Mouse (Mus musculus) megakaryocyte, embryonic 14.5 days (primary cell): ENCODE data around the gene Pard3. TPM values are rescaled to one million over a fixed set of nuclear protein-coding genes. Genes with fewer than 3 reads are reported as not detected.

Experiments
- H3K27me3 ChIP-seq: replicated peaks from 2 replicates; pipeline ENCODE3; 2012; ENCODE audit warnings: inconsistent platforms
- H3K36me3 ChIP-seq: replicated peaks from 2 replicates; pipeline ENCODE3; 2012; ENCODE audit warnings: low read length, inconsistent platforms, mixed read lengths
- H3K4me1 ChIP-seq: 2 replicates; pipeline ENCODE4 v1.6.1; 2012; ENCODE audit warnings: inconsistent platforms
- H3K4me3 ChIP-seq: replicated peaks from 2 replicates; pipeline ENCODE3; 2012; ENCODE audit warnings: moderate library complexity, mild to moderate bottlenecking, inconsistent platforms
- H3K9me3 ChIP-seq: 2 replicates; pipeline ENCODE4 v1.6.1; 2012; ENCODE audit warnings: inconsistent platforms
- FLI1 ChIP-seq: IDR thresholded peaks from 2 replicates; pipeline ENCODE4 v1.6.1; 2012; ENCODE audit warnings: low read length, inconsistent platforms, mixed read lengths
- GATA1 ChIP-seq: IDR thresholded peaks from 3 replicates; pipeline ENCODE4 v1.6.1; 2012; ENCODE audit warnings: mixed read lengths, low read length, inconsistent platforms, borderline replicate concordance
- polyA plus RNA-seq: library from polyadenylated mRNA; stranded (reverse); fragments of >175 nt; gene quantifications from 2 replicates; pipeline ENCODE4 v1.2.3, GENCODE M21; 2012; ENCODE audit warnings: low replicate concordance; ENCODE audit not compliant: insufficient read depth

Pard3 gene
- polyA plus RNA-seq, 1 experiment = not detected

DNA sequence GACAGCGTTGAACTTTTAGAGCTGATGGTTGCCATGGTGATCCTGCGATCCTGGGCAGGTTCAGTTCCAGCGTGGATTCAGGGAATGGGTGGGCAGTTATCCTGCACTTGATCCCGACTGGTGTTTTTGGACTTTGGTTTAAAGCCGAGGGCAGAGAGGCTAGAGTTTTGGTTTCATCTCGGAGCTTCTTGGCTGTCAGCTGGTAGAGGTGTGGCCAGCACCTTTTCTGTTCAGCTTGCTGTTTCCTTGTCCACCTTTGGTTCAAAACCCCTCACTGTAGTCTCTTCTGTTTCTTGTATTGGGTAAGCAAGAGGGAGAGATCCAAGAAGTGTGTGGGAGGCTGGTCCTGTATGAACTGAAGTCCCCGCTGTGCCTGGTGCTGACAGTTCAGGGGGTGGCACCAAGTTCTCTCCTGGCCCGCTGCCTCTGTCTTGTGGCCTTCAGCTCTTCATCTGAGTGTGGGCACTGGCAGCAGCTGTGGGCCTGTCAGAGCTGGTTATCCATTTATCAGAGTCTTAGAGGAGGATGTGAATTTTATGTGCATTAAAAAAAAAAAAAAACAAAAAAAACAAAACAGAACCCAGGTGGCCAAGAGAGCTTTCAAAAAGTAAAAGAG, 65.2 kb downstream of the Pard3 start:
- H3K4me1 ChIP-seq = no peaks in the 10 kb centered on the region
- peaks cover 14% of the 10 kb centered on the region for H3K27me3 ChIP-seq
- no peaks in the 10 kb centered on the region for H3K9me3 ChIP-seq
- H3K4me3 ChIP-seq = no peak overlapping the region
- H3K36me3 ChIP-seq = no peaks in the 10 kb centered on the region
- TF ChIP-seq GATA1 (no peak), FLI1 (no peak)

DNA sequence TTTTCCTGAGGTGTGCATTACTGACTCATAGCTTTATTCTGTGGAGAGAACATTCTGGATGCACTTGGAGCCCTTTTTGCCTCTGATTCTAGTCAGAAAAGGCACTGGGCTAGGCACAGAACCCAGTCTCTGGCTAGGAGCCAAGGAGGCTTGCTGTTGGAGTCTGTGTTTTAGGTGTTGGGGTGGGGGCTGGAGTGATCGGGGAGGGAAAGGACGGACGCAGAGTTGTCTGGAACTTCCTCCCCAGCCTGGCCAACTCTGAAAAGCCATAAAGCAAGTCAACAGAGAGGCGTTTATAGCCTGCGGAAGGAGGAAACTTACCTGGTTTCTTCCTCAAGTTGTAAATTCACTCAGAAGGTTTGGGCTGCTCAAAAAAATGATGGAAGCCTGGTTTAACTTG, 70.6 kb downstream of the Pard3 start:
- H3K36me3 ChIP-seq = no peaks in the 10 kb centered on the region
- peaks cover 4% of the 10 kb centered on the region; the same call in 1 of the 2 replicates for H3K4me1 ChIP-seq
- no peaks in the 10 kb centered on the region for H3K9me3 ChIP-seq
- H3K27me3 ChIP-seq = peaks cover 27% of the 10 kb centered on the region
- H3K4me3 ChIP-seq = no peak overlapping the region
- TF ChIP-seq GATA1 = no peak
- TF ChIP-seq FLI1 = no peak

DNA sequence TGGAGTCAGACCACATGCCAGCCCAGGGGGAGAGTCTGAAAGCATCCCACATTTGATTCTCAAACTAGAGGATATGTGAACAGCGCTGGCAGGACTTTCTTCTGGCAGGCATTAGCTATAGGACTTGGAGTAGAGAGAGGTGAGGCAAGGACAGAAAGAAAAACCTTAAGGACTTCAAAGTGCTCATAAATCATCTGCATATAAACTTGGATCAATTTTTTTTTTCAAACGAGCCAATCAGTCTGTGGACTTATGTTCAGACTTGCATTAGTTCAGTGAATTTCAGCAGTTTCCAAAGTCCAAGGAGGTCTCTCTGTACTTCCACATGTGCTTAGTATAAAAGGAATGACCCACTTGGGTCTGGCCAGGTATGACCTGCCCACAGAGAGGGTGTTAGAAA, 72.5 kb downstream of the Pard3 start:
- Histone ChIP-seq H3K36me3 (no peaks in the 10 kb centered on the region), H3K4me1 (peaks cover 4% of the 10 kb centered on the region; the same call in 1 of the 2 replicates), H3K9me3 (no peaks in the 10 kb centered on the region), H3K27me3 (peaks cover 30% of the 10 kb centered on the region), H3K4me3 (no peak overlapping the region)
- TF ChIP-seq GATA1 = no peak
- TF ChIP-seq FLI1 = no peak

DNA sequence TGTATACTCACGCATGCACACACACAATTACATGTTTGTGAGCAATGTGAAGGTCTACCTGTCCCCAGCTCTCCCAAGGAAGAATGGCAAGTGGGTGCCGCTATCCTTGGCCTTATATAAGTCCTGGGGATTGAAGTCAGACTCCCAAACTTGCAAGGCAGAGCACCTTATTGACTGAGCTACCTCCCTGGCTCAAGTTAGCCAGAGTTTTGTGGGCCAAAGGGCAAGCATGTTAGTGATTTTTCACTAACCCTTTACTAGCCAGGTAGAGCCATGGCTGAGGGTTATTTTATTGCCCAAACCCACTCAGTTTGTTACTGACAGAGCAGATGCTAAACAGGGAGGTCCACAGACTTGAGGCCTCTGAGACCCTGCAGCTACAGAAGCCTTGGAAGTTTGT, 73.1 kb downstream of the Pard3 start:
- no peak for TF ChIP-seq FLI1
- TF ChIP-seq GATA1 = no peak
- peaks cover 4% of the 10 kb centered on the region; the same call in 1 of the 2 replicates for H3K4me1 ChIP-seq
- no peaks in the 10 kb centered on the region for H3K9me3 ChIP-seq
- H3K4me3 ChIP-seq = no peak overlapping the region
- H3K36me3 ChIP-seq = no peaks in the 10 kb centered on the region
- H3K27me3 ChIP-seq = peaks cover 32% of the 10 kb centered on the region

DNA sequence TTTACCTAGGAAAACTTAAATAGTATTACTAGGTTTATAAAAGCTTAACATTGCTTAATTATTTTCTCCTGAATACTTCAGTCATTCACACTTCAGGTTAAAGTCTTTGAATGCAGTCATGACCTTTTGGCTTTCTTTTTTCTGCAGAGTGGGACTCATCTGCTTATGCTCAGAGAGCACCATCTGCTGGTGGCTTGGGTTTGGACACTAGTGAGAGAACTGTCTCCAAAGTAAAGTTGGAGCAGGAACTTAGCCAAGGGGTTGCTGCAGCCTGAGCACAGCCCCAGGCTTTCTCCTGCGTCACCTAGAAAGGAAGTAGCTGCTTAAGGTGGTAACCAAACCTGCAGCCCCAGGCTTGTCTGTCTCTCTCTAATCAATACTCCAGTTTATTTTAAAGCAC, 75.5 kb downstream of the Pard3 start:
- H3K4me3 ChIP-seq = no peak overlapping the region
- peaks cover 13% of the 10 kb centered on the region for H3K4me1 ChIP-seq
- H3K36me3 ChIP-seq = no peaks in the 10 kb centered on the region
- peaks cover 40% of the 10 kb centered on the region for H3K27me3 ChIP-seq
- TF ChIP-seq GATA1 = no peak
- no peak for TF ChIP-seq FLI1
- H3K9me3 ChIP-seq = no peaks in the 10 kb centered on the region

DNA sequence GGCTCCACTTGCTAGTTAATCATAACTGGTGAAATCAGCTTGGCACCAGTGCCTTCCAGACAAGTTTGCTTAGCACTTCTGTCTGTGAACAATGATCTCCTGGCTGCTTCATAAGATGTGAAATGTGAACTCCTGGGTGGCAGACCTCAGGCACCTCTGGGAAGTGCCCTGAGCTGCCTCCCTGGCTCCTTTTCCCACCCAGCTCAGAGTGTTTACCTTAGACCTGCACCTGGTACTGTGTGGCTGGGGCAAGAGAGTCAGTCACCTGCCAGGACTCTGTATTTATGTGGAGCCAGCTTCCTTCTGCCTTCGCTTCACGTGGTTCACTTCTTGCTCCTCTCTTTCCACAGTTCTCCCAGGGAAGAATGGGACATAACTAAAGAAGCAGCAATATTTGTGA, 77.3 kb downstream of the Pard3 start:
- TF ChIP-seq GATA1 (no peak), FLI1 (no peak)
- H3K4me3 ChIP-seq = no peak overlapping the region
- H3K9me3 ChIP-seq = no peaks in the 10 kb centered on the region
- H3K4me1 ChIP-seq = peaks cover 30% of the 10 kb centered on the region
- no peaks in the 10 kb centered on the region for H3K36me3 ChIP-seq
- peaks cover 35% of the 10 kb centered on the region for H3K27me3 ChIP-seq

DNA sequence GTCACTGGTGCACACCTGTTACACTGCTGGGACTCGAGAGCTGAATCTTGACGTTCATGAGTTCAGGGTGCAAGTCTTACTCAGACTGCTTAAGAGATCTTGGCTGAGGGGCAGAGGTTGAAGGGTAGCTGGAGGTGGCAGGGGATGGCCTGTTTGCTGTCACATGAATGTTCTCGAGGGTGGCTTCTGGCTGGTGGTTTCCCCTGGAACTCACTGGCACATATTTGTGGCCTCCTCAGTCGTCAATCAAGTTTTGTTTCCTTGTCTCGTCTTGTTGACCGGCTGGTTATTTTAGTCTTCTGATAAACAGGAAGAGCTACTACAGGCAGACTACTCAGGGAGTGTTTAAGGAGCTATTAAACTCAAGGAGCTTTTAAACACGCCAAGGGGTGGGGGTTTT, 79.9 kb downstream of the Pard3 start:
- Histone ChIP-seq H3K36me3 (no peaks in the 10 kb centered on the region), H3K9me3 (no peaks in the 10 kb centered on the region), H3K27me3 (peaks cover 28% of the 10 kb centered on the region), H3K4me1 (peaks cover 40% of the 10 kb centered on the region), H3K4me3 (no peak overlapping the region)
- TF ChIP-seq GATA1 (no peak), FLI1 (no peak)

DNA sequence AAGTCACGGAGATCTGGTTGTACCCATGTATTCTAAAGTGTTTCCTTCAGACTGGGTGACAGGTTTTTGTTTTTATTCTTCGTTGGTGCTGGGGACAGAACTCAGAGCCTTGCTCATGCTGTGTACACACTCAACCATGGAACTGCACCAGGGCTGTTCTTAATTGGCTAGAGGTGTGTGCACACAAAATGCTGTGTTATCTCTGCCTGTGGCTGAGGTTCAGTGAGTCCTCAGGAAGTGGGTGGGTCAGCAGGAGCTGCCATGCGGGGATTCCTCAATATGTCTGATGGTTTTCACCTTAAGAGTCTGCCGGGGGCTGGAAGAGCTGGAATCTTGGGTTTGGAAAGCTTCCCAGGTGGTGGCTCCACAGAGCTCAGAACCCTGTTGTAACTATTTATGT, 80.9 kb downstream of the Pard3 start:
- TF ChIP-seq GATA1 = no peak
- TF ChIP-seq FLI1 = no peak
- no peaks in the 10 kb centered on the region for H3K36me3 ChIP-seq

DNA sequence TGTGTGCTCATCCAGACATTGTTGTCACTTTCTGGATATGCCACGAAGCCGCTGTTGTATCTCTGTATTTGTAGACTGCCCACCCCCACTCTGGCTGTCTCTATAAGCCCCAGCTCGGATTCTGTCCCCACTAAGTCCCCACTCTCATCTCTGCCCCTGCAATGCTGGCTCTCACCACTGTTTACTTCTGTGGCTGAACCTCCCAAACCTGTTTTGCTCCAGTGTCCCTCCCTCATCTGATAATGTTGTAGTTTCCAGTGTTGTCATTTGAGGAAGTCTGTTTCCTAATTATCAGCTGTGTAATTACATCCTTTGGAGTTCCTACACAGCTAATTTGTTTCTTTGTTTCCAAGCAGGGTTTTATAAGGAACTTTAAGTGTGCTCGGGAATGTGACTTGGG, 81.4 kb downstream of the Pard3 start:
- no peaks in the 10 kb centered on the region for H3K9me3 ChIP-seq
- no peak overlapping the region for H3K4me3 ChIP-seq
- no peaks in the 10 kb centered on the region for H3K36me3 ChIP-seq
- H3K4me1 ChIP-seq = peaks cover 39% of the 10 kb centered on the region
- TF ChIP-seq FLI1 (no peak), GATA1 (no peak; the same call in 2 of the 3 replicates)
- H3K27me3 ChIP-seq = peaks cover 36% of the 10 kb centered on the region

More for the DNA sequence above, 80.9 kb downstream of the Pard3 start:
- Histone ChIP-seq H3K4me3 (no peak overlapping the region), H3K9me3 (no peaks in the 10 kb centered on the region), H3K27me3 (peaks cover 32% of the 10 kb centered on the region), H3K4me1 (peaks cover 39% of the 10 kb centered on the region)

DNA sequence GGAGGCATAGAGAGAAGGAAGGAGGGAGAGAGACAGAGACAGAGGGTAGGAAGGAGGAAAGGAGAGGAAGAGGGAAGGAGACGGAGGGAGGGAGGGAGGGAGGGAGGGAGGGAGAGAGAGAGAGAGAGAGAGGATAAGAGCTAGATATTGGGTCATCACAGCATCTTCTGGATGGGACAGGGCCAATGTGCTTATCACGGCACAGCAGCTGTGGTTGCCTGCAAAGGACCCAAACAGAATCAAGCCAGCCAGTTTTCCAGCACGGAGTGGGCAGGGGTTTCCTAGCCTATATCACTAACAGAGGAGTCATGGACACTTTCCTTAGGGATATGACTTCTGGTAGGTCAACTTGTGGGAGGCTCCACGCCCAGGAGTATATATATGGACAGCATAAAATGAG, 82.4 kb downstream of the Pard3 start:
- H3K9me3 ChIP-seq = no peaks in the 10 kb centered on the region
- TF ChIP-seq FLI1 (no peak), GATA1 (no peak)
- H3K4me1 ChIP-seq = peaks cover 39% of the 10 kb centered on the region
- H3K4me3 ChIP-seq = no peak overlapping the region
- peaks cover 33% of the 10 kb centered on the region for H3K27me3 ChIP-seq
- H3K36me3 ChIP-seq = no peaks in the 10 kb centered on the region

DNA sequence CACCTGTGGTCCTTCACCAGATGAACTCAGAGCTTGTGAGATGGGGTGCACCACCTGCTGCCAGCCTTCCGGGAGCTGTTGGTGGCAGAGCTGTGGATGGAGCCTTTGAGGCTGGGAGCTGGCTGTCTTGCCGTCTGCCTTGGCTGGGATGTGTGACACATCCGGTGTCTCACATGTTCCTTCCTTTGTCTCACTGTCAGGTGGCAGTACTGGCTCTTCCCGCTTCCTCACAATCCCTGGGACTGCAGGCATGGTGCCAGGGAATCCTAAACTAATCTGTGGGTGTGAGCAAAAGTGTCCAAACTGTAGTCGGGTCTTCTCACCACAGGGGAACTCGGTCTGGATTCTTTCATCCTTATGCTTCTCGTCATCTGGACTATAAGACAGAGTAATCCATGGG, 85.1 kb downstream of the Pard3 start:
- no peaks in the 10 kb centered on the region for H3K9me3 ChIP-seq
- TF ChIP-seq FLI1 = no peak
- TF ChIP-seq GATA1 = no peak
- H3K4me1 ChIP-seq = peaks cover 34% of the 10 kb centered on the region
- H3K27me3 ChIP-seq = peaks cover 26% of the 10 kb centered on the region
- H3K36me3 ChIP-seq = no peaks in the 10 kb centered on the region
- H3K4me3 ChIP-seq = no peak overlapping the region
